Mouse (Mus musculus) limb, embryonic 15.5 days (tissue): ENCODE results near the gene Fyn. TPM values are rescaled to one million over a fixed set of nuclear protein-coding genes. Genes with fewer than 3 reads are reported as not detected.
A peak's percentile ranks its signal among the peaks of the same experiment; 100 is the strongest.

Experiments
- ATAC-seq: fragments of 200-750 bp; cut with Nextera tagmentation; 2 replicates; pipeline ENCODE4 v1.8.0; 2017; ENCODE audit warnings: low read depth, moderate TSS enrichment; ENCODE audit not compliant: insufficient number of reproducible peaks, low FRiP score, low TSS enrichment
- H3K27ac ChIP-seq: fragments of 300-500 bp; sonication (generic); 2 replicates; pipeline ENCODE4 v1.5.1; 2015; ENCODE audit warnings: moderate library complexity, mild to moderate bottlenecking, inconsistent platforms
- H3K27me3 ChIP-seq: fragments of 300-500 bp; sonication (generic); 2 replicates; pipeline ENCODE4 v1.6.1; 2015; ENCODE audit warnings: inconsistent platforms
- H3K36me3 ChIP-seq: fragments of 300-500 bp; sonication (generic); 2 replicates; pipeline ENCODE4 v1.6.1; 2015; ENCODE audit warnings: inconsistent platforms
- H3K4me1 ChIP-seq: fragments of 300-500 bp; sonication (generic); 2 replicates; pipeline ENCODE4 v1.6.1; 2015; ENCODE audit warnings: inconsistent platforms
- H3K4me2 ChIP-seq: fragments of 300-500 bp; sonication (generic); 2 replicates; pipeline ENCODE4 v1.6.1; 2015; ENCODE audit warnings: mild to moderate bottlenecking, inconsistent platforms
- H3K4me3 ChIP-seq: fragments of 300-500 bp; sonication (generic); 2 replicates; pipeline ENCODE4 v1.5.1; 2015; ENCODE audit warnings: mild to moderate bottlenecking, inconsistent platforms
- H3K9ac ChIP-seq: fragments of 300-500 bp; sonication (generic); 2 replicates; pipeline ENCODE4 v1.6.1; 2015; ENCODE audit warnings: inconsistent platforms
- H3K9me3 ChIP-seq: fragments of 300-500 bp; sonication (generic); 2 replicates; pipeline ENCODE4 v1.6.1; 2016; ENCODE audit warnings: inconsistent platforms
- whole genome bisulfite sequencing: fragments of 180-500 bp; shearing (Covaris S2); methylation state at CpG from one replicate; pipeline ENCODE4 v1.1.7; 2015; 5-methylcytosine and 5-hydroxymethylcytosine counted together
- polyA plus RNA-seq: library from polyadenylated mRNA; unstranded; fragments of >200 nt; fragmentation: Nextera tagmentation; extraction: Ambion mirVana; gene quantifications from 2 replicates; pipeline ENCODE4 v1.2.1, GENCODE M21; 2015

The Fyn gene
- polyA plus RNA-seq, 1 experiment from 2014 or later = 38.6 TPM

DNA sequence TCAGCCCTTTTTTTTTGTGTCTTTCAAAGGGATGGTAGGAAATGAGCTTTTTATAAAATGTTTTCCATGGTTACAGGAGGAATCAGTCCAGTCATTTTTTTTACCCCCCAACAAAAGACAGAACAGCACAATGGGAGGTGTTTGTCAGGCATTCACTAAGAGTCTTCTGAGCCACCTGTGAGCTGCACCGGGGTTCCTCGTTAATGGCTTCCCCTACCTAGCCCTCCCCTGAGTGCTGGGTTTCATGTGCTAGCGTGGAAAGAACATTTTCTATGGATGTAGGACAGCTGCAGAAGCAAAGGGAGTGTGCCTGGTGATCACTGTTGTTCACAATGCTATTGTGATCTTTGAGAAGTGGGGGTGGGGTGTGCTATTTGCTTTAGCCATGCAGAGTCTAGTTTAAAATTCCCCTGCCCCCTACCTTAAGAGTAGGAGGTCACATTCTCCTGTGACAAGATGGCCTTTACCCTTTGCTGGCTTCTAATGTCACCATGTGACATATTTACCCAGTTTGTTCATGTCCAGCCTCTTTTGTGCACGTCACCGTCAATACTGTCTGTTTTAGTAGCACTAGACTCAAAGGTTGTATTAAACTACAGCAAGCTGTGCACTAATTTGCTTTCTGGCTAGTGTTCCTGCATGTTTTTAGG is 11.2 kb downstream of the Fyn start:
- 68% methylated on average over 5 of the region's 5 CpGs for WGBS
- no peak overlapping the region for H3K4me3 ChIP-seq
- H3K9ac ChIP-seq = no peak overlapping the region
- no peaks in the 10 kb centered on the region for H3K27me3 ChIP-seq
- no peak overlapping the region for H3K4me2 ChIP-seq
- ATAC-seq = no peak
- no peaks in the 10 kb centered on the region for H3K9me3 ChIP-seq
- H3K36me3 ChIP-seq = no peaks in the 10 kb centered on the region
- H3K4me1 ChIP-seq = peaks cover 17% of the 10 kb centered on the region
- no peak overlapping the region for H3K27ac ChIP-seq

GRCm38 (mm10) chr10:39385259-39385658 is 16.6 kb downstream of the Fyn start:
- Histone ChIP-seq H3K9ac (no peak overlapping the region), H3K27me3 (no peaks in the 10 kb centered on the region), H3K4me1 (peaks cover 17% of the 10 kb centered on the region), H3K9me3 (no peaks in the 10 kb centered on the region), H3K36me3 (no peaks in the 10 kb centered on the region), H3K4me3 (no peak overlapping the region), H3K4me2 (no peak overlapping the region), H3K27ac (no peak overlapping the region)
- no peak for ATAC-seq
- WGBS = 81% methylated on average over 8 of the region's 8 CpGs

DNA sequence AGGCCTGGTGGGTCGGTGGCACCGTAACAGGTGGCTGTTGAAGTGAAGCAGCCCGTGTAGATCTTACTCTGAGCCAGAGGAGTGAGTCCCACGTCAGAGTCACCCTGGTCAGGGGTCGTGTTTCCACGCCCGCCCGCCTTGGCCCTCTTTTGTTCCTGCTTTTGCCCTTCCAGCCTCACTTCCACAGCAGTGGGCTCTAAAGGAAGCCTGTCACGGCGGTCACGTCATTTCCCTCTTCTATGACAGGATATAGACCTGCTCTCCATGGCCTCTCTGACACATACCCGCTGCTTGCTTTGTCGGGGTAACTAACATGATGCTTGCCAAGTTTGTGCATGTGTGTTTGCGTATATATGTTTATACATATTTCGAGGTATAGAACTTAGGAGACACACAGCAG is 17.5 kb downstream of the Fyn start:
- no peak overlapping the region for H3K4me3 ChIP-seq
- H3K27ac ChIP-seq = 0 out of 2 replicates have a peak overlapping the region, but pooled peaks have one; percentile 4
- peaks cover 7% of the 10 kb centered on the region for H3K36me3 ChIP-seq
- no peak overlapping the region for H3K9ac ChIP-seq
- H3K4me2 ChIP-seq = no peak overlapping the region
- peaks cover 17% of the 10 kb centered on the region for H3K4me1 ChIP-seq
- no peak for ATAC-seq
- 67% methylated on average over 15 of the region's 15 CpGs for WGBS
- H3K9me3 ChIP-seq = peaks cover under 1% of the 10 kb centered on the region; the same call in 1 of the 2 replicates
- no peaks in the 10 kb centered on the region for H3K27me3 ChIP-seq

DNA sequence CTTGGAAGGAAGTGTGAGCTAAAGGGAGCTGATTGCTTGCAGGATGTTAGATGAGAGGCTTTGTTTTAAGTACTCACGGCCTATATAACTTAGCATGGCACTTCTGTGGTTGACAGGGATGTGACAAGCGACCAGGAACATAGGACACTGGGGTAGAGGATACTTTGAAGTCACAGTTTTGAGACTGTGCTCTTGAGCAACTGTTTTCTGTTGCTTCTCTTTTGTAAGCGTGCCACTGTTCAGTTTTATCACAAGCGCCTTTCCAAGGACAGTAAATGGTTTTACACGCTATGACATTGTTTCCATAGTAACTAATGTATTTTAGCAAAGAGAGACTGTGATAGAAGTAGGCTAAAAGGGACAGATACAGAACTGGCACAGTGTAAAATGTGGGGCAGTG is 18.4 kb downstream of the Fyn start:
- Histone ChIP-seq H3K4me3 (no peak overlapping the region), H3K27me3 (no peaks in the 10 kb centered on the region), H3K4me2 (no peak overlapping the region), H3K9me3 (peaks cover 5% of the 10 kb centered on the region; the same call in 1 of the 2 replicates), H3K36me3 (peaks cover 15% of the 10 kb centered on the region), H3K4me1 (peaks cover 17% of the 10 kb centered on the region), H3K9ac (no peak overlapping the region), H3K27ac (no peak overlapping the region)
- no peak for ATAC-seq
- WGBS = 51% methylated on average over 5 of the region's 5 CpGs

- Histone ChIP-seq H3K4me2 (no peak overlapping the region), H3K9ac (no peak overlapping the region), H3K9me3 (peaks cover 5% of the 10 kb centered on the region; the same call in 1 of the 2 replicates), H3K27me3 (no peaks in the 10 kb centered on the region), H3K4me3 (no peak overlapping the region), H3K27ac (no peak overlapping the region), H3K4me1 (peaks cover 17% of the 10 kb centered on the region), H3K36me3 (peaks cover 15% of the 10 kb centered on the region)
- no peak for ATAC-seq
- WGBS = 72% methylated on average over 11 of the region's 11 CpGs
Measured at GRCm38 (mm10) chr10:39387556-39387955, 18.9 kb downstream of the Fyn start.

- WGBS = 83% methylated on average over 3 of the region's 3 CpGs
- H3K4me1 ChIP-seq = peaks cover 17% of the 10 kb centered on the region
- H3K27ac ChIP-seq = no peak overlapping the region
- H3K27me3 ChIP-seq = no peaks in the 10 kb centered on the region
- H3K9ac ChIP-seq = no peak overlapping the region
- peaks cover 15% of the 10 kb centered on the region for H3K36me3 ChIP-seq
- H3K9me3 ChIP-seq = peaks cover 5% of the 10 kb centered on the region; the same call in 1 of the 2 replicates
- no peak overlapping the region for H3K4me2 ChIP-seq
- no peak overlapping the region for H3K4me3 ChIP-seq
- ATAC-seq = no peak
Measured at GRCm38 (mm10) chr10:39388144-39388543, 19.5 kb downstream of the Fyn start.

DNA sequence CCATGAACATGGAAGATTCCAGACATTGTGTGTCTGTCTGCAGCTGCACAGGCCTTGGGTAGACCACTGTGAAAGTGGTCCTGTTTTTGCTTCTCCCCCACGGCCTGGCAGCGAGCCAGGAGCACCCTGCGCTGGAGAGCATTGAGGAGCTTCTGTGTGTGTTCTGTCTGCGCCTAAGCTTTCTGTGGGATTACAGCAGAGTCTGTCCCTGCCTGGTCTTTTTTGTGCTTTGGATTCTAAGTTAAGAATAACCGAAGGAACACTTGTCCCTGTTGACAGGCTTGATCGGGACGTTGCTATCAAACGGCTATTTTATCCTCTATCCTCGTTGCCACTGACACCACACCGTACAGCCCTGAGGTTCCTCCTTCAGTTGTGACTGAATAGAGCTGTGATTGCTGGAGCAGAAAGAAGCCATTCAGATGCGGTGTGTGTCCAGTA is 20.8 kb downstream of the Fyn start:
- no peaks in the 10 kb centered on the region for H3K27me3 ChIP-seq
- H3K4me1 ChIP-seq = peaks cover 17% of the 10 kb centered on the region
- 86% methylated on average over 11 of the region's 11 CpGs for WGBS
- ATAC-seq = no peak
- H3K9ac ChIP-seq = no peak overlapping the region
- H3K4me3 ChIP-seq = no peak overlapping the region
- peaks cover 15% of the 10 kb centered on the region for H3K36me3 ChIP-seq
- H3K4me2 ChIP-seq = no peak overlapping the region
- peaks cover 5% of the 10 kb centered on the region; the same call in 1 of the 2 replicates for H3K9me3 ChIP-seq
- no peak overlapping the region for H3K27ac ChIP-seq

GRCm38 (mm10) chr10:39390541-39390940 is 21.9 kb downstream of the Fyn start:
- Histone ChIP-seq H3K4me2 (no peak overlapping the region), H3K9me3 (peaks cover 5% of the 10 kb centered on the region; the same call in 1 of the 2 replicates), H3K9ac (no peak overlapping the region), H3K4me3 (no peak overlapping the region), H3K36me3 (peaks cover 23% of the 10 kb centered on the region), H3K27me3 (no peaks in the 10 kb centered on the region), H3K27ac (no peak overlapping the region), H3K4me1 (peaks cover 17% of the 10 kb centered on the region)
- WGBS = 89% methylated on average over 7 of the region's 7 CpGs
- no peak for ATAC-seq

DNA sequence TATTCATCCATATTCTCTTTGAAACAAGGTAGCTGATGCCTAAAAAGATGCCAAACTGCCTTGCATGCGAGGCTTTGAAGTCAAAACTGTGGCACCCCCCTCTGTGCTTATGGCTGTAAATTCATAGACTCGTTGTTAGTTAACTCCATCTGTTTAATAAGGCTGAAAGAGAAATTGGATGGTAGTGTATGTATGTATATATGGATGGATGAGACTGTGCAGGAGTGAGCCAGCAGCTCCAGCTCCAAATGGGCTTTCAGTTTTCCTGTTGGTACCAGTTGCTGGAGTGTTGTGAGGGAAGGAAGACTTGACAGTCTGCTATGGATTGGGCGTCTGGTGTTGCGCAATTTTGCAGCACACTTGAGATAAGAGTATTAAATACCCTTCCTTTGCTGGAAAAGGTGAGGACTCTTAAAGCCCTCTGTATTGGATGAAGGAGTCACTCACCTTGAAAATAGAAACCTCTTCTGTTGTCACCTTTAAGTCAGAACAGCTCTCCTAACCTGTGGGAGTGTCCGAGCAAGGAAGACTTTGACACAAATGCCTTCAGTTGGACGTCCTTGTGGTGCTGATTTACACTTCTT is 24.3 kb downstream of the Fyn start:
- 0 out of 2 replicates have a peak, but pooled peaks cover 2% of the 10 kb centered on the region for H3K4me1 ChIP-seq
- H3K36me3 ChIP-seq = peaks cover 28% of the 10 kb centered on the region
- ATAC-seq = no peak
- H3K27ac ChIP-seq = no peak overlapping the region
- no peaks in the 10 kb centered on the region for H3K27me3 ChIP-seq
- H3K4me3 ChIP-seq = no peak overlapping the region
- no peak overlapping the region for H3K9ac ChIP-seq
- 74% methylated on average over 6 of the region's 6 CpGs for WGBS
- H3K4me2 ChIP-seq = no peak overlapping the region
- H3K9me3 ChIP-seq = peaks cover 5% of the 10 kb centered on the region; the same call in 1 of the 2 replicates

- no peak for ATAC-seq
- H3K27ac ChIP-seq = no peak overlapping the region
- peaks cover 5% of the 10 kb centered on the region; the same call in 1 of the 2 replicates for H3K4me1 ChIP-seq
- H3K4me3 ChIP-seq = no peak overlapping the region
- no peak overlapping the region for H3K9ac ChIP-seq
- peaks cover 5% of the 10 kb centered on the region; the same call in 1 of the 2 replicates for H3K9me3 ChIP-seq
- peaks cover 30% of the 10 kb centered on the region for H3K36me3 ChIP-seq
- WGBS = 92% methylated on average over 5 of the region's 5 CpGs
- H3K27me3 ChIP-seq = no peaks in the 10 kb centered on the region
- H3K4me2 ChIP-seq = no peak overlapping the region
Measured at GRCm38 (mm10) chr10:39395544-39395943, 26.9 kb downstream of the Fyn start.

- peaks cover 16% of the 10 kb centered on the region; the same call in 1 of the 2 replicates for H3K36me3 ChIP-seq
- no peak overlapping the region for H3K9ac ChIP-seq
- no peaks in the 10 kb centered on the region for H3K27me3 ChIP-seq
- H3K9me3 ChIP-seq = no peaks in the 10 kb centered on the region
- peaks cover 9% of the 10 kb centered on the region for H3K4me1 ChIP-seq
- no peak overlapping the region for H3K4me3 ChIP-seq
- no peak overlapping the region for H3K4me2 ChIP-seq
- WGBS = 70% methylated on average over 7 of the region's 7 CpGs
- H3K27ac ChIP-seq = no peak overlapping the region
- ATAC-seq = no peak
Measured at GRCm38 (mm10) chr10:39398924-39399323, 30.3 kb downstream of the Fyn start.

- Histone ChIP-seq H3K9me3 (no peaks in the 10 kb centered on the region), H3K4me2 (no peak overlapping the region), H3K27ac (no peak overlapping the region), H3K9ac (no peak overlapping the region), H3K4me1 (peaks cover 9% of the 10 kb centered on the region), H3K27me3 (no peaks in the 10 kb centered on the region), H3K36me3 (peaks cover 13% of the 10 kb centered on the region; the same call in 1 of the 2 replicates), H3K4me3 (no peak overlapping the region)
- 87% methylated on average over 5 of the region's 5 CpGs for WGBS
- ATAC-seq = no peak
Measured at GRCm38 (mm10) chr10:39400155-39400554, 31.5 kb downstream of the Fyn start.
